Mouse (Mus musculus): ENCODE measurements around the gene Stk11ip. TPM values are rescaled to one million over a fixed set of nuclear protein-coding genes. Genes with fewer than 3 reads are reported as not detected.

The Stk11ip gene
- polyA plus RNA-seq, 1 experiment, result 36.2 TPM

DNA sequence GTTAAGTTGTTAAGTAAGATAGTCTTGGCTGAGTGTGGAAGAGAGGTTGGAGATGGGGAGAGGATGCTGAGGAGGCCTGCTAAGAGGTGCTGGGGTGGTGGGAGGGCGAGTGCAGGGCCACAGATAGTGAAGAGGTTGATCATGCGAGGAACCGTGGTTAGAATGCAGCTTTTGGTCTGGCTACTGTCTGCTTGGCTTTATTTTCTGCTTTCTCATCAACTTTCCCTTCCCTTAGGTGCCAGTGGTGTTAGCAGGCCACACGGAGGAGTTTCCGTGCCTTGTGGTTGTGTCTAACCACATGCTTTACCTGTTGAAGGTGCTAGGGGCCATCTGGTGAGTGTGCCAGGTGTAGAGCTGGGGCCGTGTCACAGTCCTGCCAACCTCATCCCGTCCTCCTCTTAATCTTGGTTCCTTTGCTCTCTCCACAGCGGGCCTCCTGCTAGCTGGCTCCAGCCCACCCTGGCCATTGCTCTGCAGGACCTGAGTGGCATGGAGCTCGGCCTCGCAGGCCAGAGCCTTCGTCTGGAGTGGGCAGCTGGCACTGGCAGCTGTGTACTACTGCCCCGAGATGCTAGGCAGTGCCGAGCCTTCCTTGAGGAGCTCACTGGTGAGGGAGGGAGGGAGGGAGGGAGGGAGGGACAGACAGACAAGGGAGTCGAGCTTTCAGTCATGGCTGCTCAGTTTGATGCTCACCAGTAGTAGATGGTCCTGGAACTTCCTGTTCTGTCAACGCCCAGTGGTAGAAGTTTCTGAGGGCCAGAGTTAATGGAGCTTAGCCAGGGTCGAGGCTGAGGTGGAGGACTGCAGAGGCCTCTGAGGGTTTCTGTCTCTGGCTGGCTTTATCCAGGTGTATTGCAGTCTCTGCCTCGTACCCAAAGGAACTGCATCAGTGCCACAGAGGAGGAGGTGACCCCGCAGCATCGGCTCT, 12.3 kb downstream of the Stk11ip start:
- no peaks in the 10 kb centered on the region for H3K4me1 ChIP-seq (ENCODE audit: control insufficient read depth, insufficient read depth, low read length)
- H3K4me3 ChIP-seq (ENCODE audit: insufficient read depth, low read length), result no peak overlapping the region
- TF ChIP-seq POLR2A (IDR thresholded peaks at IDR 0.05; ENCODE audit: extremely low read depth, insufficient read depth, low read length), result no peak
- H3K27ac ChIP-seq (ENCODE audit: insufficient read depth, low read length), result no peak overlapping the region

- no peak overlapping the region for H3K4me3 ChIP-seq (ENCODE audit: insufficient read depth, low read length)
- TF ChIP-seq CTCF (IDR thresholded peaks at IDR 0.05; ENCODE audit: extremely low read depth, insufficient read depth, low read length), result no peak
- TF ChIP-seq POLR2A (IDR thresholded peaks at IDR 0.05; ENCODE audit: extremely low read depth, insufficient read depth, low read length), result no peak
- no peaks in the 10 kb centered on the region for H3K4me1 ChIP-seq (ENCODE audit: control insufficient read depth, insufficient read depth, low read length)
- H3K27ac ChIP-seq (ENCODE audit: insufficient read depth, low read length), result no peak overlapping the region
Measured at GRCm38 (mm10) chr1:75537587-75537986, 16.3 kb downstream of the Stk11ip start.

- Histone ChIP-seq H3K4me3 (ENCODE audit: insufficient read depth, low read length) (no peak overlapping the region), H3K27ac (ENCODE audit: insufficient read depth, low read length) (no peak overlapping the region), H3K4me1 (ENCODE audit: control insufficient read depth, insufficient read depth, low read length) (no peaks in the 10 kb centered on the region)
- no peak for TF ChIP-seq CTCF (IDR thresholded peaks at IDR 0.05; ENCODE audit: extremely low read depth, insufficient read depth, low read length)
- no peak for TF ChIP-seq POLR2A (IDR thresholded peaks at IDR 0.05; ENCODE audit: extremely low read depth, insufficient read depth, low read length)
Measured at GRCm38 (mm10) chr1:75538597-75539190, 17.4 kb downstream of the Stk11ip start.

DNA sequence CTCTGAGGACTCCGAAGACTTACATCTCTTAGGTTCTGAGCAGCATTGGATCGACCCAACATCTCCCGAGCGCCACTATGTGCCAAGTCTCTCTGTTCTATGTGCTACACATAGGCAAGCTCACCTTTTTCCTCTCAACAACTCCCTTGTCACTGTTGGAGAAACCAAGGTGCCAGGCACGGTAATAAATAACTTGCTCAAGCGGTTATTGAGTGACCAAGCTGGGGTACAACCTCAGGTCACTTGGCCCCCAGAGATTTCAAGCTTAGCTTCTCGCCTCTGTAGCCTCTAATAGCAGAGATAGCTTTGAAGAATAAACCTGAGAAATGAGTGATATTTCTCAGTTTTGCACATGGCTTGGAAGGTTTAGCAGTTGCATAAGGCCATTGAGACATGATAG, 20.2 kb downstream of the Stk11ip start:
- TF ChIP-seq CTCF (IDR thresholded peaks at IDR 0.05; ENCODE audit: extremely low read depth, insufficient read depth, low read length) (no peak), POLR2A (IDR thresholded peaks at IDR 0.05; ENCODE audit: extremely low read depth, insufficient read depth, low read length) (no peak)
- H3K4me1 ChIP-seq (ENCODE audit: control insufficient read depth, insufficient read depth, low read length), result no peaks in the 10 kb centered on the region

DNA sequence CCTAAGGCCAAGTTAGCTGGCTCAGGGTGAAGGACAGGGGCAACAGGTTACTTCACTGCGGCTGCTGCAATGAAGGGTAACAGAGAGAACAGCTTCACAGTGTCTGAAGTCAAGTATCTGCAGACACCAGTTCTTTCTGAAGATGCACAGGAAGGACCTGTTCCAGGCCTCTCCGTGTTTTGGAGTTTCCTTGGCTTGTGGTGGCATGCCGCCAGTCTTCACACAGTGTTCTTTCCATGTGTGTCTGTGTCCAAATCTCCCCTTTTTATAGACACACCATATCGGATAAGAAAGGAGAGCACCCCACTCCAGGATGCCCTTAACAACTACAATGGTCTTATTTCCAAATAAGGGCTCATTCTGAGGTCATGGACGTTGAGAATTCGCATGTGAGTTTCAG, 23.0 kb downstream of the Stk11ip start:
- Histone ChIP-seq H3K4me1 (ENCODE audit: control insufficient read depth, insufficient read depth, low read length) (peaks cover 7% of the 10 kb centered on the region), H3K27ac (ENCODE audit: insufficient read depth, low read length) (no peak overlapping the region), H3K4me3 (ENCODE audit: insufficient read depth, low read length) (no peak overlapping the region)
- TF ChIP-seq POLR2A (IDR thresholded peaks at IDR 0.05; ENCODE audit: extremely low read depth, insufficient read depth, low read length) (no peak), CTCF (IDR thresholded peaks at IDR 0.05; ENCODE audit: extremely low read depth, insufficient read depth, low read length) (no peak)

More for the DNA sequence above, 20.2 kb downstream of the Stk11ip start:
- no peak overlapping the region for H3K27ac ChIP-seq (ENCODE audit: insufficient read depth, low read length)
- H3K4me3 ChIP-seq (ENCODE audit: insufficient read depth, low read length), result no peak overlapping the region

DNA sequence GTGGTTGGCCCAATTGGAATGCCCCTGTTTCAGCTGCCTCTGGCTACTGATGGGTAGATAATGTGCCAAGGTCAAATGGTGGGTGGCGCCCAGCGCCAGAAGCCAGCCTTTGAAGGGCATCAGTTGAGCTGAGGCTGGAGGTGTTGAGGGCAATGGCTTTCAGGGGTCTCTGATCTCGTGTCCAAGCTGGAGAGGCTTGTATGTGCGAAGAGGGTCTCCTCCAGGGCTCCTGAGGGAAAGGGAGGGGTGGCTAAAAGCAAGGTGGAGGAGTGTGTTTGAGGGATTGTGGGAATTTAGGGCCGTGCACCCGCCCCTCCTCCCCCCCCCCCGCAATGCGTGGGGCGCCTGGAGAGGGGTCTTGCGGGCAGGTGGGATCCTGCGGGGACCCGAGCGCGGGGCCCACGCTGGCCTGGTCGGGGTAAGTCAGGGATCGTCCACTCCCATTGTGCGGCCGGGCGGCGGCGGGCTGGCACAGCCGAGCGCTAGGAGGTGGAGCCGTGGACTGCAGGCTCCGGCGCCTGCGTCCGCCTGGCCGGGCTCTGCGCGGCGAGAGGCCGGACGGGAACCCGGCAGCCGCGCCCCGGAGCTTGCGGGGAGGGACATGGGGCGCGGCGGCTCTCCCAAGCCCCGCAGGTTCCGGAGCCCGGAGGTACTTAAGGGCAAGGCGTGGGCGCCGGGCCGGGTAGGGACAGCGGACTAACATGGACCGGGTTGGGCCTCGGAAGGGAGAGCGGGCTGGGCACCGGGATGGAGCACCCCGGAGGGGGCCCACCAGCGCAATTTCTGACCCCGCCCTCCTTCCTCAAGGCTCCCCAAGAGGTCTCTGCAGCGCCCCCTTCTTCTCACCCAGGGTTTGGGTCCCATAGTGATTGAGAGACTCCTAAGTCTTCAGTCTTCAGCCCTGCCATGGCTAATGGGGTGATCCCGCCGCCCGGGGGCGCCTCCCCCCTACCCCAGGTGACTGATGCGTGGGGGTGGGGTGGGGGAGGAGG, 24.9 kb downstream of the Stk11ip start, which contains the start of gene Slc4a3:
TSS of gene Slc4a3 (plus strand) at position 302 of the 992 bp plus-strand sequence.
- peak within 1 kb of the TSS; percentile 34 for H3K4me3 ChIP-seq (ENCODE audit: insufficient read depth, low read length)
- H3K27ac ChIP-seq (ENCODE audit: insufficient read depth, low read length), result peak within 1 kb of the TSS; percentile 66
- peaks cover 7% of the 10 kb centered on the region for H3K4me1 ChIP-seq (ENCODE audit: control insufficient read depth, insufficient read depth, low read length)
- TF ChIP-seq POLR2A (IDR thresholded peaks at IDR 0.05; ENCODE audit: extremely low read depth, insufficient read depth, low read length) (0 out of 2 replicates have a peak, but pooled peaks have one; percentile 3), CTCF (IDR thresholded peaks at IDR 0.05; ENCODE audit: extremely low read depth, insufficient read depth, low read length) (no peak)

- Histone ChIP-seq H3K4me3 (ENCODE audit: insufficient read depth, low read length) (peak overlapping the region; percentile 34; the same call in 1 of the 2 replicates), H3K4me1 (ENCODE audit: control insufficient read depth, insufficient read depth, low read length) (peaks cover 9% of the 10 kb centered on the region), H3K27ac (ENCODE audit: insufficient read depth, low read length) (peak overlapping the region; percentile 12; the same call in 1 of the 2 replicates)
- TF ChIP-seq CTCF (IDR thresholded peaks at IDR 0.05; ENCODE audit: extremely low read depth, insufficient read depth, low read length), result no peak
- TF ChIP-seq POLR2A (IDR thresholded peaks at IDR 0.05; ENCODE audit: extremely low read depth, insufficient read depth, low read length), result no peak
Measured at GRCm38 (mm10) chr1:75547351-75547750, 26.0 kb downstream of the Stk11ip start.

DNA sequence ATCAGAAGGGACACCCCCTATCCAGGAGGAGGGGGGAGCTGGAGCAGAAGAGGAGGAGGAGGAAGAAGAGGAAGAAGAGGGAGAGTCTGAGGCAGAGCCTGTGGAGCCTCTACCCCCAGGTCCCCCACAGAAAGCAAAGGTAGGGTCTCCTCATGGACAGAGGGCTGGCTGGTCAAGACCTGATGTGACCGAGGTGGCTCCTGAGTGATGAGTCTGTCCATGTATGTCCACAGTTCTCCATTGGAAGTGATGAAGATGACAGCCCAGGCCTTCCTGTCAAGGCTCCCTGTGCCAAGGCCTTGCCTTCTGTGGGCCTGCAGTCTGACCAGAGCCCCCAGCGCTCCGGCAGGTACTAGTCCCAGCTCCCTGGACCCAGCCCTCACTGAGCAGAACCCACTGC, 26.8 kb downstream of the Stk11ip start:
- H3K27ac ChIP-seq (ENCODE audit: insufficient read depth, low read length), result no peak overlapping the region
- no peak overlapping the region; the same call in 1 of the 2 replicates for H3K4me3 ChIP-seq (ENCODE audit: insufficient read depth, low read length)
- H3K4me1 ChIP-seq (ENCODE audit: control insufficient read depth, insufficient read depth, low read length), result peaks cover 9% of the 10 kb centered on the region
- TF ChIP-seq CTCF (IDR thresholded peaks at IDR 0.05; ENCODE audit: extremely low read depth, insufficient read depth, low read length) (no peak), POLR2A (IDR thresholded peaks at IDR 0.05; ENCODE audit: extremely low read depth, insufficient read depth, low read length) (no peak)

- H3K4me3 ChIP-seq (ENCODE audit: insufficient read depth, low read length), result no peak overlapping the region
- no peak overlapping the region for H3K27ac ChIP-seq (ENCODE audit: insufficient read depth, low read length)
- TF ChIP-seq CTCF (IDR thresholded peaks at IDR 0.05; ENCODE audit: extremely low read depth, insufficient read depth, low read length) (no peak), POLR2A (IDR thresholded peaks at IDR 0.05; ENCODE audit: extremely low read depth, insufficient read depth, low read length) (no peak)
- H3K4me1 ChIP-seq (ENCODE audit: control insufficient read depth, insufficient read depth, low read length), result peaks cover 9% of the 10 kb centered on the region
Measured at GRCm38 (mm10) chr1:75548871-75549270, 27.5 kb downstream of the Stk11ip start.

Data from cortical plate, adult 2 months (tissue).